11 mouse cellular contexts compared by ENCODE assay signal in genomic region chr17:47454675-47455074, GRCm38 (mm10). TPM values are rescaled to one million over a fixed set of nuclear protein-coding genes. Genes with fewer than 3 reads are reported as not detected.
DNase-seq lines count a peak whose midpoint lies in the region; ATAC-seq lines count a peak whose summit lies in the region.
"Had no signal": no experiment of that assay in that cellular context is flagged by ENCODE, and none has a peak within 500 bp of the region (broad histone marks: within the 10 kb centered on the region; RNA-seq: fewer than 3 reads in every experiment).

No protein-coding gene starts in this region.

- no peak overlapping the region for H3K9ac ChIP-seq in liver, embryonic 13.5 days
- no peak overlapping the region for H3K9ac ChIP-seq in forebrain, embryonic 12.5 days
- H3K9ac ChIP-seq: forebrain, embryonic 15.5 days; limb, embryonic 15.5 days; neural tube, embryonic 12.5 days had no signal

- peak overlapping the region; percentile 82; the same call in 1 of the 2 replicates for H3K27ac ChIP-seq in heart, embryonic 10.5 days
- peak overlapping the region; percentile 37; the same call in 1 of the 2 replicates for H3K27ac ChIP-seq in liver, embryonic 13.5 days
- no peak overlapping the region for H3K27ac ChIP-seq in forebrain, embryonic 12.5 days
- H3K27ac ChIP-seq: forebrain, embryonic 15.5 days; limb, embryonic 15.5 days; neural tube, embryonic 12.5 days had no signal

- H3K4me3 ChIP-seq in heart, embryonic 10.5 days: no peak overlapping the region
- no peak overlapping the region for H3K4me3 ChIP-seq in liver, embryonic 13.5 days (replicated peaks)
- H3K4me3 ChIP-seq in forebrain, embryonic 12.5 days (replicated peaks): no peak overlapping the region
- H3K4me3 ChIP-seq: forebrain, embryonic 15.5 days; limb, embryonic 15.5 days; neural tube, embryonic 12.5 days had no signal

- peaks cover 77% of the 10 kb centered on the region for H3K4me1 ChIP-seq in heart, embryonic 10.5 days
- peaks cover 58% of the 10 kb centered on the region for H3K4me1 ChIP-seq in liver, embryonic 13.5 days (replicated peaks)
- no peaks in the 10 kb centered on the region for H3K4me1 ChIP-seq in forebrain, embryonic 12.5 days
- H3K4me1 ChIP-seq: forebrain, embryonic 15.5 days had no signal

- 0 out of 2 replicates have a peak, but pooled peaks cover 3% of the 10 kb centered on the region for H3K36me3 ChIP-seq in heart, embryonic 10.5 days
- no peaks in the 10 kb centered on the region for H3K36me3 ChIP-seq in liver, embryonic 13.5 days
- no peaks in the 10 kb centered on the region for H3K36me3 ChIP-seq in forebrain, embryonic 12.5 days (replicated peaks)
- H3K36me3 ChIP-seq: forebrain, embryonic 15.5 days; limb, embryonic 15.5 days; neural tube, embryonic 12.5 days had no signal

- no peak for DNase-seq in heart, embryonic 10.5 days (ENCODE audit: low spot score)
- DNase-seq in heart, adult 9 months (ENCODE audit: low spot score in 2 of 2): no peak
- peak; percentile 39 for DNase-seq in spleen, adult 12 weeks (ENCODE audit: low spot score)
- no peak for DNase-seq in spleen, adult 18-20 months
- peak; percentile 29 for DNase-seq in liver, embryonic 13.5 days
- peak; percentile 33 for DNase-seq in thymus, postnatal 25 days
- no peak for DNase-seq in layer of hippocampus, adult 8-10 months (ENCODE audit: low spot score in 2 of 2)

- no peaks in the 10 kb centered on the region; the same call in 1 of the 2 replicates for H3K27me3 ChIP-seq in heart, embryonic 10.5 days (ENCODE audit: insufficient read depth, poor library complexity, severe bottlenecking)
- H3K27me3 ChIP-seq in liver, embryonic 13.5 days: no peaks in the 10 kb centered on the region
- H3K27me3 ChIP-seq in forebrain, embryonic 12.5 days: no peaks in the 10 kb centered on the region
- H3K27me3 ChIP-seq: forebrain, embryonic 15.5 days; limb, embryonic 15.5 days; neural tube, embryonic 12.5 days had no signal

- 55% methylated on average over 8 of the region's 8 CpGs for WGBS in heart, embryonic 10.5 days
- 29% methylated on average over 8 of the region's 8 CpGs for WGBS in liver, embryonic 13.5 days (ENCODE audit: insufficient replicate concordance)
- WGBS in forebrain, embryonic 12.5 days: 74% methylated on average over 8 of the region's 8 CpGs

- ATAC-seq in liver, embryonic 13.5 days (ENCODE audit: low read depth): peak; percentile 65
- ATAC-seq in forebrain, embryonic 12.5 days (ENCODE audit: low FRiP score): no peak
- ATAC-seq: forebrain, embryonic 15.5 days had no signal

- peak overlapping the region; percentile 24 for H3K4me2 ChIP-seq in liver, embryonic 13.5 days
- H3K4me2 ChIP-seq in forebrain, embryonic 12.5 days: no peak overlapping the region
- H3K4me2 ChIP-seq: forebrain, embryonic 15.5 days; limb, embryonic 15.5 days; neural tube, embryonic 12.5 days had no signal

- H3K9me3 ChIP-seq in heart, embryonic 10.5 days: no peaks in the 10 kb centered on the region
- no peaks in the 10 kb centered on the region for H3K9me3 ChIP-seq in liver, embryonic 13.5 days (replicated peaks)
- no peaks in the 10 kb centered on the region for H3K9me3 ChIP-seq in forebrain, embryonic 12.5 days
- H3K9me3 ChIP-seq: forebrain, embryonic 15.5 days; limb, embryonic 15.5 days; neural tube, embryonic 12.5 days had no signal

RNA-seq across cellular contexts. Expression of gene 1700001C19Rik, which starts 17.5 kb away (rescaled TPM):
- 0.63 and 1.3 TPM in 2 replicates for polyA plus RNA-seq in heart, embryonic 10.5 days (2016; fragmentation: Nextera tagmentation; extraction: Ambion mirVana)
- polyA plus RNA-seq in liver, embryonic 13.5 days (2015; fragmentation: Nextera tagmentation; extraction: Ambion mirVana): 0.78 and 0.88 TPM in 2 replicates
- 0.19 and 0.31 TPM in 2 replicates for polyA plus RNA-seq in forebrain, embryonic 12.5 days (2016; fragmentation: Nextera tagmentation; extraction: Ambion mirVana)
- total RNA-seq in layer of hippocampus, adult 8-10 months (2022): under 1 TPM in 2 of 4 experiments, not detected in 2; 0.20 to 0.22 TPM

RNA-seq across cellular contexts. Expression of gene AI661453, which starts 18.3 kb away (rescaled TPM):
- polyA plus RNA-seq in heart, embryonic 10.5 days (2016; fragmentation: Nextera tagmentation; extraction: Ambion mirVana): 0.99 and 1.1 TPM in 2 replicates
- polyA plus RNA-seq in liver, embryonic 13.5 days (2015; fragmentation: Nextera tagmentation; extraction: Ambion mirVana): 0.16 and 0.24 TPM in 2 replicates
- 0.13 and 0.19 TPM in 2 replicates for polyA plus RNA-seq in forebrain, embryonic 12.5 days (2016; fragmentation: Nextera tagmentation; extraction: Ambion mirVana)
- total RNA-seq in layer of hippocampus, adult 8-10 months (2022): under 1 TPM; 0.23 to 0.82 (median 0.66) TPM

RNA-seq across cellular contexts. Expression of gene Taf8, which starts 47.4 kb away (rescaled TPM):
- polyA plus RNA-seq in heart, embryonic 10.5 days (2016; fragmentation: Nextera tagmentation; extraction: Ambion mirVana): 23.0 and 28.5 TPM in 2 replicates
- 14.4 and 14.5 TPM in 2 replicates for polyA plus RNA-seq in liver, embryonic 13.5 days (2015; fragmentation: Nextera tagmentation; extraction: Ambion mirVana)
- 31.1 and 32.9 TPM in 2 replicates for polyA plus RNA-seq in forebrain, embryonic 12.5 days (2016; fragmentation: Nextera tagmentation; extraction: Ambion mirVana)
- 10 to 100 TPM; 18.4 to 25.0 (median 23.4) TPM for total RNA-seq in layer of hippocampus, adult 8-10 months (2022)

RNA-seq across cellular contexts. Expression of gene Ccnd3, which starts 50.2 kb away (rescaled TPM):
- 552 and 644 TPM in 2 replicates for polyA plus RNA-seq in heart, embryonic 10.5 days (2016; fragmentation: Nextera tagmentation; extraction: Ambion mirVana)
- 387 and 400 TPM in 2 replicates for polyA plus RNA-seq in liver, embryonic 13.5 days (2015; fragmentation: Nextera tagmentation; extraction: Ambion mirVana)
- polyA plus RNA-seq in forebrain, embryonic 12.5 days (2016; fragmentation: Nextera tagmentation; extraction: Ambion mirVana): 124 and 137 TPM in 2 replicates
- 10 to 100 TPM; 38.4 to 45.2 (median 38.8) TPM for total RNA-seq in layer of hippocampus, adult 8-10 months (2022)

RNA-seq across cellular contexts. Expression of gene Guca1a, which starts 54.3 kb away (rescaled TPM):
- 2.3 and 3.6 TPM in 2 replicates for polyA plus RNA-seq in heart, embryonic 10.5 days (2016; fragmentation: Nextera tagmentation; extraction: Ambion mirVana)
- polyA plus RNA-seq in liver, embryonic 13.5 days (2015; fragmentation: Nextera tagmentation; extraction: Ambion mirVana): 0.81 and 0.95 TPM in 2 replicates
- 0.23 and 0.60 TPM in 2 replicates for polyA plus RNA-seq in forebrain, embryonic 12.5 days (2016; fragmentation: Nextera tagmentation; extraction: Ambion mirVana)
- total RNA-seq in layer of hippocampus, adult 8-10 months (2022): 1 to 10 TPM in 1 of 4 experiments, under 1 TPM in 2, not detected in 1; 0.37 to 1.2 (median 0.80) TPM

Comparison
In these comparisons a context has a peak if more than half of its experiments do, and no peak if none do; other contexts are left out.
1. DNase-seq: peak in spleen, adult 12 weeks (single experiment), liver, embryonic 13.5 days (single experiment) and thymus, postnatal 25 days (single experiment); none in heart, embryonic 10.5 days (single experiment), heart, adult 9 months (0 of 2), spleen, adult 18-20 months (0 of 2) and layer of hippocampus, adult 8-10 months (0 of 2).